Mouse (Mus musculus) ES-Bruce4 (cell line): ENCODE results near the gene Chchd10.

Experiments used
- EP300 ChIP-seq: IDR thresholded peaks from 2 replicates; pipeline ENCODE4 v1.6.1; 2011; ENCODE audit warnings: low read depth, low read length; ENCODE audit not compliant: insufficient read depth
- POLR2A ChIP-seq: IDR thresholded peaks from one replicate; pipeline ENCODE4 v1.8.1; 2011; ENCODE audit warnings: low read length; ENCODE audit not compliant: insufficient read depth

DNA sequence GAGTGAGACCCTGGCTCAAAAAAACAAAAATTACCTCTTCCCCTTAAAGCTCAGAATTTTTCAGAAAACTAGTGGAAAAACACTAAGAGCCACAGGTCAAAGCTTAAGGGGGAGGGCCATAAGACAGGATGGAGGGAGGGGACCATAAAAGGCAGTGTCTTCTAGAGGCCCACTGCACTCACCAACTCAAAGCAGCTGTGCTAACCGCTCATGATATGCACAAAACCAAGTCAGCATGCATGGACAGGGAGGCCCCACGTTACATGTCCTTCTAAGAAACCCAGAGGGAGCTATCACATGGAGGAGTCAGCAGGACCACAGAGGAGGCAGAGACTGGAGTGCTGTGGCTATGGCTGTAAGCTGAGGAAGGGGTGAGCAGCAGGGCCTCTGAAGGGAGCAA is 22.2 kb upstream of the Chchd10 start:
- TF ChIP-seq EP300 (no peak), POLR2A (no peak)
